In the genomic region with DNA sequence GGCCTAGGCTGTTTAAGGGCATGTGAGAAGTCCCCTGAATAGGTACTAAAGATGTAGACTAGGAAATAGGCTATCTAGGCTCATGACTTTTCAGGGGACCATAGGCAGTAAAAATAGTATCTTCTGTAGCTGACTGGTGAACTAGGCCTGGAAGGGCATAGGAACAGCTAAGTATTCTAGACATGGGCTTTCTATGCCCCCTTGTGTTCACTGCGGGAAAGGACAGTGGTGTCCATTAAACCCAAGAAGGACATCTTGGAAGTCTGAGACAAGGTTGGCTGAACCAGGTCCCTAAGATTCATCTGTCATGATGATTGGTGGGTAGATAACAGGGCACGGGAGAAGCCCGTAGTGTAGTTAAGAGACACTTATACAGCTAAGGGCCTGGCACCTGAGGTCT, we compare ENCODE assay signal across 10 mouse cellular contexts. TPM values are rescaled to one million over a fixed set of nuclear protein-coding genes. Genes with fewer than 3 reads are reported as not detected.
DNase-seq lines count a peak whose midpoint lies in the region; ATAC-seq and TF ChIP-seq lines count a peak whose summit lies in the region.
"Had no signal": no experiment of that assay in that cellular context is flagged by ENCODE, and none has a peak within 500 bp of the region (broad histone marks: within the 10 kb centered on the region; RNA-seq: fewer than 3 reads in every experiment).

No protein-coding gene starts in this region.

- TF ChIP-seq CTCF in intestine, postnatal 0 days (IDR thresholded peaks at IDR 0.05; ENCODE audit: low read depth): peak; percentile 85

- no peak overlapping the region for H3K9ac ChIP-seq in liver, embryonic 12.5 days
- no peak overlapping the region for H3K9ac ChIP-seq in embryonic facial prominence, embryonic 14.5 days (ENCODE audit: low read depth, low read length)
- no peak overlapping the region for H3K9ac ChIP-seq in intestine, postnatal 0 days (ENCODE audit: low read depth, low read length)
- H3K9ac ChIP-seq: embryonic facial prominence, embryonic 15.5 days had no signal

- H3K9me3 ChIP-seq in liver, embryonic 12.5 days (replicated peaks): no peaks in the 10 kb centered on the region
- no peaks in the 10 kb centered on the region for H3K9me3 ChIP-seq in embryonic facial prominence, embryonic 14.5 days (ENCODE audit: control insufficient read depth, low read length)
- H3K9me3 ChIP-seq in intestine, postnatal 0 days (ENCODE audit: control insufficient read depth): no peaks in the 10 kb centered on the region
- H3K9me3 ChIP-seq: embryonic facial prominence, embryonic 15.5 days had no signal

- H3K4me1 ChIP-seq in liver, embryonic 12.5 days: no peaks in the 10 kb centered on the region
- no peaks in the 10 kb centered on the region for H3K4me1 ChIP-seq in embryonic facial prominence, embryonic 14.5 days (ENCODE audit: control insufficient read depth, insufficient read depth, low read length)
- no peaks in the 10 kb centered on the region for H3K4me1 ChIP-seq in intestine, postnatal 0 days (replicated peaks; ENCODE audit: control insufficient read depth, insufficient read depth, low read length)
- H3K4me1 ChIP-seq: embryonic facial prominence, embryonic 15.5 days had no signal

- H3K27ac ChIP-seq in liver, embryonic 12.5 days: no peak overlapping the region
- no peak overlapping the region for H3K27ac ChIP-seq in embryonic facial prominence, embryonic 14.5 days (replicated peaks; ENCODE audit: low read depth, low read length)
- no peak overlapping the region for H3K27ac ChIP-seq in intestine, postnatal 0 days (ENCODE audit: low read depth, low read length)
- H3K27ac ChIP-seq: embryonic facial prominence, embryonic 15.5 days; macrophage had no signal

- peaks cover 80% of the 10 kb centered on the region for H3K36me3 ChIP-seq in liver, embryonic 12.5 days
- H3K36me3 ChIP-seq in embryonic facial prominence, embryonic 14.5 days (ENCODE audit: control insufficient read depth, insufficient read depth, low read length): peaks cover 72% of the 10 kb centered on the region
- peaks cover 81% of the 10 kb centered on the region for H3K36me3 ChIP-seq in intestine, postnatal 0 days (ENCODE audit: control insufficient read depth, insufficient read depth)

- 66% methylated on average over 3 of the region's 3 CpGs for whole genome bisulfite sequencing in liver, embryonic 12.5 days (ENCODE audit: insufficient replicate concordance)
- WGBS in embryonic facial prominence, embryonic 14.5 days: 76% methylated on average over 3 of the region's 3 CpGs
- 54% methylated on average over 3 of the region's 3 CpGs for WGBS in intestine, postnatal 0 days

- peak; percentile 34 for DNase-seq in liver
- DNase-seq in embryonic facial prominence, embryonic 14.5 days (ENCODE audit: low spot score): peak; percentile 40
- DNase-seq in left cerebral cortex, postnatal 4 days: peak; percentile 35
- peak; percentile 79 for DNase-seq in naive thymus-derived CD4-positive, alpha-beta T cell, adult 2 months (ENCODE audit: low read depth)
- DNase-seq in thymus, postnatal 10 days (ENCODE audit: low spot score in 2 of 2): peak; percentile 45 to 66

- no peak overlapping the region for H3K4me2 ChIP-seq in liver, embryonic 12.5 days
- H3K4me2 ChIP-seq in embryonic facial prominence, embryonic 14.5 days (ENCODE audit: low read depth, low read length): no peak overlapping the region
- H3K4me2 ChIP-seq in intestine, postnatal 0 days (replicated peaks; ENCODE audit: low read depth): no peak overlapping the region
- H3K4me2 ChIP-seq: embryonic facial prominence, embryonic 15.5 days had no signal

- intact Hi-C loops in left cerebral cortex, postnatal 4 days (cut with DNase I): loop anchor here (10.0 kb wide), 1 partner anchor 161 kb away; a partner anchor contains a TSS

- H3K27me3 ChIP-seq in liver, embryonic 12.5 days (replicated peaks): no peaks in the 10 kb centered on the region
- H3K27me3 ChIP-seq in embryonic facial prominence, embryonic 14.5 days (replicated peaks; ENCODE audit: control insufficient read depth, insufficient read depth, low read length): no peaks in the 10 kb centered on the region
- H3K27me3 ChIP-seq in intestine, postnatal 0 days (replicated peaks; ENCODE audit: control insufficient read depth, insufficient read depth, low read length): no peaks in the 10 kb centered on the region
- H3K27me3 ChIP-seq: embryonic facial prominence, embryonic 15.5 days had no signal

- H3K4me3 ChIP-seq in liver, embryonic 12.5 days: no peak overlapping the region
- H3K4me3 ChIP-seq in embryonic facial prominence, embryonic 14.5 days (ENCODE audit: low read depth, low read length): no peak overlapping the region
- no peak overlapping the region for H3K4me3 ChIP-seq in intestine, postnatal 0 days (ENCODE audit: low read depth, low read length)
- H3K4me3 ChIP-seq: embryonic facial prominence, embryonic 15.5 days had no signal

- ATAC-seq in liver, embryonic 12.5 days: no peak
- peak; percentile 68 for ATAC-seq in activated CD4-positive, CD25-positive, alpha-beta regulatory T cell, adult 4 months
- ATAC-seq in embryonic facial prominence, embryonic 14.5 days (ENCODE audit: low read depth): peak; percentile 47; the same call in 1 of the 2 replicates
- ATAC-seq in intestine, postnatal 0 days: no peak

RNA-seq across cellular contexts. Expression of a gene that starts 10.1 kb away (rescaled TPM):
- 0.06 and 0.13 TPM in 2 replicates for polyA plus RNA-seq in liver, embryonic 12.5 days (2016; fragmentation: Nextera tagmentation; extraction: Ambion mirVana)
- 100 to 1,000 TPM; 117 to 287 TPM for polyA plus RNA-seq in activated CD4-positive, CD25-positive, alpha-beta regulatory T cell, adult 4 months (2017; shearing (Covaris generic))
- 0.11 and 0.67 TPM in 2 replicates for polyA plus RNA-seq in embryonic facial prominence, embryonic 14.5 days (2014; fragmentation: Nextera tagmentation; extraction: Ambion mirVana)
- 0.90 and 1.3 TPM in 2 replicates for polyA plus RNA-seq in intestine, postnatal 0 days (2015; fragmentation: Nextera tagmentation; extraction: Ambion mirVana)
- total RNA-seq in left cerebral cortex, postnatal 4 days (2021): not detected

RNA-seq across cellular contexts. Expression of a gene that starts 55.5 kb away (rescaled TPM):
- 5.4 and 5.6 TPM in 2 replicates for polyA plus RNA-seq in liver, embryonic 12.5 days (2016; fragmentation: Nextera tagmentation; extraction: Ambion mirVana)
- 10 to 100 TPM; 27.8 to 29.5 TPM for polyA plus RNA-seq in activated CD4-positive, CD25-positive, alpha-beta regulatory T cell, adult 4 months (2017; shearing (Covaris generic))
- 12.1 and 15.1 TPM in 2 replicates for polyA plus RNA-seq in embryonic facial prominence, embryonic 14.5 days (2014; fragmentation: Nextera tagmentation; extraction: Ambion mirVana)
- polyA plus RNA-seq in intestine, postnatal 0 days (2015; fragmentation: Nextera tagmentation; extraction: Ambion mirVana): 3.8 and 5.5 TPM in 2 replicates
- total RNA-seq in left cerebral cortex, postnatal 4 days (2021): 10 to 100 TPM; 16.6 to 17.5 TPM

Comparison
In these comparisons a context has a peak if more than half of its experiments do, and no peak if none do; other contexts are left out.
1. ATAC-seq: peak in activated CD4-positive, CD25-positive, alpha-beta regulatory T cell, adult 4 months (single experiment) and embryonic facial prominence, embryonic 14.5 days (single experiment); none in liver, embryonic 12.5 days (single experiment) and intestine, postnatal 0 days (single experiment).
2. RNA of a gene that starts 10.1 kb away (polyA plus RNA-seq): 117 to 287 TPM in activated CD4-positive, CD25-positive, alpha-beta regulatory T cell, adult 4 months; 0.90 to 1.3 TPM in intestine, postnatal 0 days, 0.11 to 0.67 TPM in embryonic facial prominence, embryonic 14.5 days and 0.06 to 0.13 TPM in liver, embryonic 12.5 days; every median in the first group is over 10 times any median in the second.
3. Peak in every context shown above with its lines, with median percentiles within 50 percentile points of each other: DNase-seq.